Mouse (Mus musculus) macrophage (primary cell): ENCODE results near the gene Usp15. TPM values are rescaled to one million over a fixed set of nuclear protein-coding genes. Genes with fewer than 3 reads are reported as not detected.

ENCODE experiments used
- H3K27ac ChIP-seq: fragments of 350-480 bp; formaldehyde crosslinking; 2 replicates; pipeline ENCODE4 v1.9.0; 2021
- H3K36me3 ChIP-seq: fragments of 350-480 bp; formaldehyde crosslinking; 2 replicates; pipeline ENCODE4 v1.9.0; 2021; ENCODE audit errors: inconsistent target
- H3K4me3 ChIP-seq: fragments of 350-480 bp; formaldehyde crosslinking; 2 replicates; pipeline ENCODE4 v1.9.0; 2021; ENCODE audit errors: inconsistent target
- H3K79me2 ChIP-seq: fragments of 350-480 bp; formaldehyde crosslinking; 2 replicates; pipeline ENCODE4 v1.9.0; 2021; ENCODE audit errors: inconsistent target
- WGBS: methylation state at CpG from one replicate; pipeline ENCODE4 v1.1.7; 2026; ENCODE audit warnings: inconsistent platforms; ENCODE audit not compliant: missing documents; 5-methylcytosine and 5-hydroxymethylcytosine counted together
- polyA plus RNA-seq: library from polyadenylated mRNA; stranded (reverse); fragments of 250-400 nt; gene quantifications from 3 replicates; pipeline ENCODE4 v1.2.4, GENCODE M21; 2018; ENCODE audit warnings: inconsistent platforms

Usp15 gene
- polyA plus RNA-seq, 1 experiment from 2014 or later, result 119 TPM

- no peak overlapping the region for H3K27ac ChIP-seq
- no peak overlapping the region for H3K4me3 ChIP-seq
- H3K79me2 ChIP-seq, result no peaks in the 10 kb centered on the region
- 47% methylated on average over 2 of the region's 2 CpGs for WGBS
- peaks cover 52% of the 10 kb centered on the region for H3K36me3 ChIP-seq
These were observed 43.5 kb downstream of the Usp15 start for GRCm38 (mm10) chr10:123153321-123153720.

DNA sequence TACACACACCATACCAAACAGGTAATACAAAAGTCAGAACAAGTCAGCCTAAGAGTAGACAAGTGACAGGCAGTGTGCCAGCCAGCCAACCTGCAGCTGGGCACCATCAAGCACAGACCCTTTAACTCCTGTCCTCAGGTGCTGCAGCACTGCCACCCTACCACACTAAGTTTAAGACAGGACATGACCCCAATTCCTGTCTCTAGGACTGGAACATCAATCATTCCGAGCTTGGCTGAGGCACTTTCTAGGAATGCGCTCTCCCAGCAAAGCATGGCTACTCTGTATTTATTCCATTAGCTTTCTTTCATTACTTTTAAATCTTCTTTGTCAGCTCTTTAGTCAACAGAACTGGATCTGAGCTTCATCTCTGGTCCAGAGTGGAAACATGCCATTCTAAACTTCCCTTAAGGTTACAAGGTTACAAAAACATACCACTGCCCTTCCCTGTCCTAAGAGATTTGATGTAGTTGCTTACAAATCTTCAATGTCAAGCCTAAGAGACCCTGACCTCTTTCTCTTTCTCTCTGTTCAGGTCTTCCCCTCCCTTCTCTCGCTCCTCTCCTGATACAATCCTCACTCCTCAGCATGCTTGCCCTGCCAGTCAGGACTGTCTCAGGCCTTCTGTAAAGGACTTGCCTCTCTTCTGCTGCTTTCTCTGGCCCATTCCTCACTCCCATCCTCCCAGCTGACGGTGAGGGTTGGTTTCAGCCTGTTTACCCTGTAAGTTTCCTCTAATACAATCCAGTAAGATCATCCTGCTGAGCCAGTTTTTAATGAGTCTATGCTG is 48.6 kb downstream of the Usp15 start:
- H3K27ac ChIP-seq, result no peak overlapping the region
- WGBS, result 94% methylated on average over 4 of the region's 4 CpGs
- no peaks in the 10 kb centered on the region for H3K79me2 ChIP-seq
- no peak overlapping the region for H3K4me3 ChIP-seq
- H3K36me3 ChIP-seq, result peaks cover 41% of the 10 kb centered on the region

DNA sequence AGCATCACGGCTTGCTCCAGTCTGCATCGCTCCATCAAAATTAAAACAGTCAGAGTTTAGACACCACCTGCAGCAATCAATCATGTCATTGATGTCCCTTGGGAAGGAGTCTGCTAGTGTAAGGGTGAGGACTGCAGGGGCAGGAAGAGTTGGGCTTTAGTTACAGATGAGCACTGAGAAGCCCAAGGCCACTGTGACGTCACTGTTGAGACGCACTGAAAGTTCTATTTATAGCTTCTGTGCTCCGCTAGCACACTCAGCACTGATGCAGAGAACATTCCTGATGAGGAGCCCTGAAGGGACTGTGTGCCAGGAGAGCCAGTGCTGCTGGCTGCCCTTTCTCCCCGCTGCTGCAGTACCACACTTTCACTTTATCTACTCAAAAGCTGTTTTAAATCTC is 49.6 kb downstream of the Usp15 start:
- peaks cover 31% of the 10 kb centered on the region; the same call in 1 of the 2 replicates for H3K36me3 ChIP-seq
- no peaks in the 10 kb centered on the region for H3K79me2 ChIP-seq
- no peak overlapping the region for H3K4me3 ChIP-seq
- no peak overlapping the region for H3K27ac ChIP-seq
- WGBS, result 89% methylated on average over 6 of the region's 6 CpGs

- Histone ChIP-seq H3K4me3 (no peak overlapping the region), H3K36me3 (peaks cover 24% of the 10 kb centered on the region; the same call in 1 of the 2 replicates), H3K27ac (no peak overlapping the region), H3K79me2 (no peaks in the 10 kb centered on the region)
- 44% methylated on average over 2 of the region's 2 CpGs for WGBS
These were observed 50.4 kb downstream of the Usp15 start for GRCm38 (mm10) chr10:123146349-123146748.

DNA sequence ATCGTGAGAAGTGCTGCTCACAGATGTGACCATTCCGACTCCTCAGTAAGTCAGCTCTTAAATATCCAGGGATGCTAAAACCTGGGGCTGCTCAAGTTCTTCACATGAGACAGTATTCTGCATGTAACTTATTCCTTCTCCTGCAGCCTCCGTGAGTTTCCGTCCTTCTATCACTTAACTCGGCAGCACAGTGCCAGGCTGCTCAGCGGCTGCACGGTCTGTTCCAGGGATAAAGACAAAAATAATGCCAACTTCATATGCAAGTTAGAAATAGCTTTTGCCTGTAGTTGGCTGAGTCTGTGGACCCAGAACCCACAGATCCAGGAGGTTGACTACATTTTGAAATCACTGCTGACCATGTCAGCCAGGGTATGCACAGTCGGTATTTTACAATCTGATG is 52.5 kb downstream of the Usp15 start:
- no peak overlapping the region for H3K27ac ChIP-seq
- H3K79me2 ChIP-seq, result no peaks in the 10 kb centered on the region
- 92% methylated on average over 8 of the region's 8 CpGs for WGBS
- peaks cover 23% of the 10 kb centered on the region; the same call in 1 of the 2 replicates for H3K36me3 ChIP-seq
- no peak overlapping the region for H3K4me3 ChIP-seq

- 96% methylated on average over 5 of the region's 5 CpGs for WGBS
- H3K27ac ChIP-seq, result no peak overlapping the region
- H3K79me2 ChIP-seq, result no peaks in the 10 kb centered on the region
- peaks cover 32% of the 10 kb centered on the region; the same call in 1 of the 2 replicates for H3K36me3 ChIP-seq
- no peak overlapping the region for H3K4me3 ChIP-seq
These were observed 54.3 kb downstream of the Usp15 start for GRCm38 (mm10) chr10:123142395-123143050.

DNA sequence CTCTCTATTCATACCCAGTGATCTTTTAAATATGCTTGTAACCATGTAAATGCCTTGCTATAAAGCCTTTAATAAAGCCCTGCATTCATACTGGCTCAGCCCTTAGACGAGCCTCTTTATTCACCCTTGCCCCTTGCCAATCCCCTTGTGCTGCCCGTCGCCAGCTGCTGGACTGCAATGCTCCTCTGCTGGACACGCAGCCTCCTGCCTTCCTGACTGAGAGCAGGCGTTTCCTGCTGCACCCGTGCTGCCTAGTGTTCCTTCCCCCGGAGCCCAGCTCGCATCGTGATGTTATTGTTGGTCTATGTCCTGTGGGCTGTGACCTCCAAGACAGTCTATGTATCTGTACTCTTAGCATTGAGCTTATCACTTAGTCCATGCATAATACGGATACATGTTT is 61.0 kb downstream of the Usp15 start:
- Histone ChIP-seq H3K36me3 (peaks cover 55% of the 10 kb centered on the region), H3K79me2 (no peaks in the 10 kb centered on the region), H3K4me3 (no peak overlapping the region), H3K27ac (no peak overlapping the region)
- 94% methylated on average over 10 of the region's 10 CpGs for WGBS

DNA sequence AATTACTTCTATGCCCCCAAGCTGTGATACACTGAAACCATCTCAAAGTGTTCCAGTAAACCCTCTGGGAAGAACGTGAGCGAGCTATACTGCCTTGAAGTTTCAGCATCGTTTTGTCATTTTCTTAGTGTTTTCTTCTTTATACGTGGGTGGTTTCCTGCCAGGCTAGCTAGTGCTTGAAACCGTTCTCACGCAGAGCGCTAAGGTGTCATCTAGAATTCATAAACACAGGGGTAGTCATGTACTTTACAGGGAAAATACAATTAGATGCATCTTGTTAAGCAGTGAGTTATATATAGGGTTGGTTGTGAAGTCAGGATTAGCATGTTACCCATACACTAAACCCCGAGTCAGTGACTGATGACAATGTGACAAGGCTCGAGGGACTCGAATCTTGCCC is 65.3 kb downstream of the Usp15 start:
- WGBS, result 84% methylated on average over 10 of the region's 10 CpGs
- H3K79me2 ChIP-seq, result no peaks in the 10 kb centered on the region
- H3K27ac ChIP-seq, result no peak overlapping the region
- no peak overlapping the region for H3K4me3 ChIP-seq
- peaks cover 71% of the 10 kb centered on the region for H3K36me3 ChIP-seq

- Histone ChIP-seq H3K79me2 (no peaks in the 10 kb centered on the region), H3K4me3 (no peak overlapping the region), H3K27ac (no peak overlapping the region), H3K36me3 (peaks cover 90% of the 10 kb centered on the region)
- WGBS, result 95% methylated on average over 14 of the region's 14 CpGs
These were observed 76.0 kb downstream of the Usp15 start for GRCm38 (mm10) chr10:123120666-123121392.

DNA sequence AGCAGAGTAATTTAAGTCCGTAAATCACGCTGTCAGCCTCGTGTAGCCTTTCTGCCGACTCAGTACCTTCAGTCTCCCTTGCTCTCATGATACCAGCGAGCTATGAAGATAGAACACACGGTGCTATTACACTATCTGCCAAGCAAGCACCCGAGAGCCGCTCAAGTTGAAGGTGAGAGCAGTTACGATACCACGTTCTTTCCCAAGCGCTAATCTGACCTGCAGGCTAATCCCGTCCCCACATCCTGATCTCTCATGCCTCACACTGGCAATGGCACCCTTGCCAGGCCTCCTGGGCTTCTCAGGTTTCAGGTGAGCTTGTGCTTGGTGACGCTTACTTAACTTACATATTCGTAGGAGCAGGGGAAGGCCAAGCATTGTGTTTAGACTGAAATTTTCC is 79.9 kb downstream of the Usp15 start:
- peaks cover 85% of the 10 kb centered on the region for H3K36me3 ChIP-seq
- 88% methylated on average over 14 of the region's 14 CpGs for WGBS

DNA sequence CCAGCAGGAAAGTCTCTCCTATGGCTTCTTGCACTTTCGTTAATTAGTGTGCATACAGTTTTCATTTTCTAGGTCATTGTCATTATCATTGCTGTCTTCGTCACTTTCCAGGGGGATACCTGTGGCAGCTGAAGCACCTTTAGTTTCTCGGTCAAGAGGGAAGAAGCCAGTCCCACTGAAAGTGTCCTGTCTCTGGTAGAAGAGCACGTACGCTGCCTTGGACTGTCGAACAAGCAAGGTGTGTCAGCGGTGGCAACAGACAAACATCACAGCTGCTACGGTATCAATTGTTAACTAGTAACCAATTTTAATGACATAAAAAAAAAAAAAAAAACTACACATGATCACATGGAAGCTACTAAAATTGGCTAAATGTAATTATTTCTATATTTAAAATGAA is 83.3 kb downstream of the Usp15 start:
- WGBS, result 92% methylated on average over 8 of the region's 8 CpGs
- peaks cover 62% of the 10 kb centered on the region for H3K36me3 ChIP-seq

More for the DNA sequence above, 79.9 kb downstream of the Usp15 start:
- Histone ChIP-seq H3K4me3 (no peak overlapping the region), H3K79me2 (no peaks in the 10 kb centered on the region), H3K27ac (no peak overlapping the region)

DNA sequence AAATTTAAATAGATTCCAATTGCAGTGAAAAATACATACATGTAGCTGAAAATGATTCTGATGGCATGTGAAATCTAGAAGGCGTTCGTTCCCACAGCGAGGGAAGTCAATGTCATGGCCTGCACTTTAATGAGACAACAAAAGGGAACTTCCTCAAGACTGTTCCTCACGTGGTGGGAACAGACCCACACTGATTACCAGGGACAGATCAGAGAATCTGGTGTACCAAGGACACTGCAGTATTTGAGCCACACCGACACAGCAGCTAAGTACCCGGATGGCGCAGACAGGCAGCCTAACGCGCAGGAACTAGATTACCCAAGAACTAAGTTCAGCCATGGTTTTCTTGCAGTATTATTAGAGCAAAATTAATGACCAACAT is 84.0 kb downstream of the Usp15 start:
- no peak overlapping the region for H3K4me3 ChIP-seq
- 76% methylated on average over 9 of the region's 9 CpGs for WGBS
- peaks cover 55% of the 10 kb centered on the region for H3K36me3 ChIP-seq
- no peak overlapping the region for H3K27ac ChIP-seq
- no peaks in the 10 kb centered on the region for H3K79me2 ChIP-seq

More for the DNA sequence above, 83.3 kb downstream of the Usp15 start:
- H3K4me3 ChIP-seq, result no peak overlapping the region
- no peaks in the 10 kb centered on the region for H3K79me2 ChIP-seq
- H3K27ac ChIP-seq, result no peak overlapping the region

GRCm38 (mm10) chr10:123112056-123112786 is 84.6 kb downstream of the Usp15 start:
- 92% methylated on average over 11 of the region's 11 CpGs for WGBS
- peaks cover 50% of the 10 kb centered on the region for H3K36me3 ChIP-seq

DNA sequence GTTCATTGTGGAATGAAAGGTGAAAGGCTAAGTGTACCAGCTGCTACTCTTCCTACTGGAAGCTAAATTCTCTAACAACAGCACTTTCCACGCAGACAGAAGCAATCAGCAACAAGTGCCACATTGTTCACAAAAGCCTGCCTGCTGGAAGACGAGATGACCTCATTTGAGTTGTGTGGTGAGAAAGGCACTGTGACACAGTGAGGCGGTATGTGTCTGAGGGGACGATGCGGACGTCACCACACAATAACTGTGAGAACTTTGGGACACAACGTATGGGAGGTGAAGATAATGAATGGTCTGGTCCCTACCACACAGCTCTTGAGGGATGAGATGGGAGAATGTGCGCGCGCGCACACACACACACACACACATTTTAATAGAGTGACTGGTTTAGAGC is 86.2 kb downstream of the Usp15 start:
- Histone ChIP-seq H3K79me2 (no peaks in the 10 kb centered on the region), H3K36me3 (peaks cover 34% of the 10 kb centered on the region), H3K27ac (no peak overlapping the region), H3K4me3 (no peak overlapping the region)
- 92% methylated on average over 11 of the region's 11 CpGs for WGBS

More at GRCm38 (mm10) chr10:123112056-123112786, 84.6 kb downstream of the Usp15 start:
- no peak overlapping the region for H3K27ac ChIP-seq
- no peak overlapping the region for H3K4me3 ChIP-seq
- H3K79me2 ChIP-seq, result no peaks in the 10 kb centered on the region
